Mouse (Mus musculus) CH12.LX (cell line): ENCODE data around the gene Ncaph2. TPM values are rescaled to one million over a fixed set of nuclear protein-coding genes. Genes with fewer than 3 reads are reported as not detected.

ENCODE experiments used
- DNase-seq: peaks from one replicate; pipeline ENCODE4 v3.0.0-alpha.2; 2013; ENCODE audit errors: extremely low read depth
- H3K27ac ChIP-seq: 2 replicates; pipeline ENCODE4 v1.5.1; 2012; ENCODE audit warnings: low read depth, mild to moderate bottlenecking, control low read depth, moderate library complexity; ENCODE audit not compliant: insufficient read depth
- H3K27me3 ChIP-seq: replicated peaks from 2 replicates; pipeline ENCODE3; 2012; ENCODE audit warnings: inconsistent platforms
- H3K36me3 ChIP-seq, 2 experiments: replicated peaks in 1 of 2; 2 replicates each; pipeline versions ENCODE3 to v1.6.1; 2012; ENCODE audit warnings: inconsistent platforms in 1 of 2, low read length in 1 of 2, mild to moderate bottlenecking in 1 of 2, mixed read lengths in 1 of 2, moderate library complexity in 1 of 2; ENCODE audit not compliant: control insufficient read depth in 1 of 2, insufficient read depth in 1 of 2
- H3K4me1 ChIP-seq, 2 experiments: 2 replicates each; pipeline ENCODE4 v1.6.1; 2012; ENCODE audit warnings: inconsistent platforms in 1 of 2, moderate library complexity in 1 of 2; ENCODE audit not compliant: insufficient read depth in 2 of 2, control insufficient read depth in 1 of 2
- H3K4me2 ChIP-seq: 2 replicates; pipeline ENCODE4 v1.6.1; 2012; ENCODE audit warnings: low read depth, mild to moderate bottlenecking, control low read depth; ENCODE audit not compliant: poor library complexity, insufficient read depth, severe bottlenecking
- H3K4me3 ChIP-seq, 3 experiments: fragments of 150-350 bp in 1 of 3; sonication (generic) in 1 of 3; replicated peaks in 1 of 3; 2 replicates each; pipeline versions ENCODE3 to v1.5.1; 2011 to 2012; ENCODE audit warnings: low read depth in 2 of 3, low read length in 2 of 3, mild to moderate bottlenecking in 2 of 3, moderate library complexity in 2 of 3, control low read depth in 1 of 3, improper control_type of control experiment in 1 of 3, inconsistent platforms in 1 of 3, mixed read lengths in 1 of 3; ENCODE audit not compliant: poor library complexity in 1 of 3
- H3K79me2 ChIP-seq: replicated peaks from 2 replicates; pipeline ENCODE4 v1.6.1; 2012; ENCODE audit warnings: mild to moderate bottlenecking, moderate library complexity; ENCODE audit not compliant: control insufficient read depth, poor library complexity, insufficient read depth, severe bottlenecking; ENCODE audit errors: extremely low read depth
- H3K9ac ChIP-seq: 2 replicates; pipeline ENCODE4 v1.6.1; 2012; ENCODE audit warnings: low read depth, mild to moderate bottlenecking, control low read depth, moderate library complexity; ENCODE audit not compliant: insufficient read depth
- H3K9me3 ChIP-seq: replicated peaks from 2 replicates; pipeline ENCODE3; 2012; ENCODE audit warnings: low read length, inconsistent platforms, mixed read lengths
- CHD2 ChIP-seq: IDR thresholded peaks from 2 replicates; pipeline ENCODE4 v1.6.1; 2011; ENCODE audit warnings: low read length, improper control_type of control experiment
- CTCF ChIP-seq, 2 experiments: IDR thresholded peaks in 1 of 2; conservative IDR thresholded peaks in 1 of 2; 2 replicates each; pipeline ENCODE4 v1.5.1; 2011 to 2012; ENCODE audit warnings: low read depth in 2 of 2, low read length in 2 of 2, improper control_type of control experiment in 1 of 2, inconsistent platforms in 1 of 2, mild to moderate bottlenecking in 1 of 2, moderate library complexity in 1 of 2
- E2F4 ChIP-seq: IDR thresholded peaks from 2 replicates; pipeline ENCODE4 v1.6.1; 2011; ENCODE audit warnings: low read depth, low read length, improper control_type of control experiment; ENCODE audit not compliant: insufficient replicate concordance
- ETS1 ChIP-seq: conservative IDR thresholded peaks from 2 replicates; pipeline ENCODE4 v1.6.1; 2012; ENCODE audit warnings: low read depth, mild to moderate bottlenecking, inconsistent platforms, low read length, improper control_type of control experiment, moderate library complexity
- GABPA ChIP-seq: IDR thresholded peaks from 2 replicates; pipeline ENCODE4 v1.6.1; 2012; ENCODE audit warnings: low read depth, low read length, improper control_type of control experiment, inconsistent platforms; ENCODE audit not compliant: insufficient replicate concordance
- HCFC1 ChIP-seq: IDR thresholded peaks from 2 replicates; pipeline ENCODE4 v1.6.1; 2012; ENCODE audit warnings: low read depth, mild to moderate bottlenecking, inconsistent platforms, low read length, improper control_type of control experiment
- IRF4 ChIP-seq: IDR thresholded peaks from 2 replicates; pipeline ENCODE4 v1.6.1; 2014; ENCODE audit warnings: low read depth, mild to moderate bottlenecking, inconsistent platforms, low read length, improper control_type of control experiment
- JUN ChIP-seq: IDR thresholded peaks from 2 replicates; pipeline ENCODE4 v1.6.1; 2011; ENCODE audit warnings: low read depth, mild to moderate bottlenecking, low read length, improper control_type of control experiment, moderate library complexity; ENCODE audit not compliant: insufficient read depth
- KAT2A ChIP-seq: IDR thresholded peaks from 2 replicates; pipeline ENCODE4 v1.6.1; 2012; ENCODE audit warnings: low read length, improper control_type of control experiment, inconsistent platforms; ENCODE audit not compliant: insufficient replicate concordance
- MAFK ChIP-seq: IDR thresholded peaks from 2 replicates; pipeline ENCODE4 v1.6.1; 2011; ENCODE audit warnings: low read length, improper control_type of control experiment; ENCODE audit not compliant: insufficient replicate concordance
- MAZ ChIP-seq: IDR thresholded peaks from 2 replicates; pipeline ENCODE4 v1.6.1; 2012; ENCODE audit warnings: low read depth, mild to moderate bottlenecking, inconsistent platforms, low read length, improper control_type of control experiment, moderate library complexity
- MEF2A ChIP-seq: IDR thresholded peaks from 2 replicates; pipeline ENCODE4 v1.6.1; 2014; ENCODE audit warnings: low read depth, mild to moderate bottlenecking, inconsistent platforms, low read length, improper control_type of control experiment, borderline replicate concordance
- NELFE ChIP-seq: IDR thresholded peaks from 2 replicates; pipeline ENCODE4 v1.6.1; 2011; ENCODE audit warnings: low read depth, low read length, improper control_type of control experiment
- NRF1 ChIP-seq: IDR thresholded peaks from 2 replicates; pipeline ENCODE4 v1.6.1; 2014; ENCODE audit warnings: low read depth, mild to moderate bottlenecking, inconsistent platforms, low read length, improper control_type of control experiment, moderate library complexity
- PAX5 ChIP-seq: IDR thresholded peaks from 2 replicates; pipeline ENCODE4 v1.6.1; 2012; ENCODE audit warnings: low read length, inconsistent platforms, mixed read lengths
- POLR2AphosphoS2 ChIP-seq: IDR thresholded peaks from 2 replicates; pipeline ENCODE4 v1.6.1; 2011; ENCODE audit warnings: low read depth, low read length, improper control_type of control experiment
- RAD21 ChIP-seq: IDR thresholded peaks from 2 replicates; pipeline ENCODE4 v1.6.1; 2011; ENCODE audit warnings: low read depth, mild to moderate bottlenecking, low read length, improper control_type of control experiment, moderate library complexity
- SMC3 ChIP-seq: IDR thresholded peaks from 2 replicates; pipeline ENCODE4 v1.6.1; 2011; ENCODE audit warnings: low read depth, low read length, improper control_type of control experiment
- USF2 ChIP-seq: conservative IDR thresholded peaks from 2 replicates; pipeline ENCODE4 v1.6.1; 2011; ENCODE audit warnings: low read depth, low read length, improper control_type of control experiment
- dilution Hi-C: fragments of 300-500 bp; cut with MboI; formaldehyde crosslinking; loops from 2 replicates; pipeline ENCODE4 v1.14.3; 2020; ENCODE audit warnings: low sequenced_read_pairs; ENCODE audit not compliant: extremely low pct_unique_long_range_greater_than_20kb, extremely low pct_ligation_motif_present
- in situ Hi-C: fragments of 300-500 bp; cut with MboI; formaldehyde crosslinking; loops from 3 replicates; pipeline ENCODE4 v1.14.3; 2019; ENCODE audit warnings: low sequenced_read_pairs, low pct_ligation_motif_present, low pct_unique_long_range_greater_than_20kb, mixed read lengths
- polyA plus RNA-seq: library from polyadenylated mRNA; unstranded; fragments of >175 nt; gene quantifications from 2 replicates; pipeline ENCODE4 v1.2.1, GENCODE M21; 2012; ENCODE audit warnings: low read depth; ENCODE audit not compliant: insufficient read length
- total RNA-seq, 2 experiments: library from RNA; depleted of rRNA; stranded (reverse); fragments of 300-350 nt in 1 of 2; fragments of >200 nt in 1 of 2; gene quantifications; 2 replicates each; pipeline ENCODE4 v1.2.3; 2012 to 2014

The Ncaph2 gene
- total and polyA plus RNA-seq, 3 experiments = 95.4 to 151 (median 106) TPM

DNA sequence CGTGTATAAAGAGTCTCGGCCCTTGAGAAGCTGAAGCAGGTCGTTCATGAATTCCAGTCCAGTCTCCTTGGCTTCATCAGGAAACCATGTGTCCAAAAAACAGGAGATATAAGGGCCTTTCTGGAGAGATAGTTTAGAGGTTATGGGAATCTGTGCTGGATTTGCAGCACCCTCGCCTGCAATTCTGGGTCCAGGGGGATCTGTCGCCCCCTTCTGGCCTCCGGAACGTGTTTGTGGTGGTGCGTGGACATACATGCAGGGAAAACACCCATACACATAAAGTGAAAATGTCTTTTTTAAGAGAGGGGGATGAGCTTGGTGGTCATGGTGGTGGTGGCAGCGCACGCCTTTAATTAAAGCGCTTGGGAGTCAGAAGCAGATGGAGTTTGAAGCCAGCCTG lies 39.4 kb upstream of the Ncaph2 start:
- no peak overlapping the region for H3K9ac ChIP-seq
- H3K36me3 ChIP-seq = peaks cover 0 to 13% of the 10 kb centered on the region in 2 experiments
- peaks cover 8% of the 10 kb centered on the region for H3K79me2 ChIP-seq
- no peaks in the 10 kb centered on the region for H3K9me3 ChIP-seq
- TF ChIP-seq MAFK (no peak), ETS1 (no peak), CTCF (conservative IDR thresholded peaks at IDR 0.05 in 1 of 2, IDR thresholded peaks at IDR 0.05 in 1 of 2; ENCODE audit: low read depth in 2 of 2, low read length in 2 of 2) (peak; percentile 12 to 59; a peak in 2 of 4 replicates), SMC3 (peak; percentile 32), GABPA (no peak), USF2 (no peak), IRF4 (no peak), MAZ (no peak), MEF2A (no peak), POLR2AphosphoS2 (no peak), RAD21 (peak; percentile 29), NELFE (no peak), NRF1 (no peak), HCFC1 (no peak)
- H3K4me3 ChIP-seq = no peak overlapping the region
- no peaks in the 10 kb centered on the region for H3K27me3 ChIP-seq
- in situ Hi-C loops (no loop called here), dilution Hi-C loops (no loop called here)
- peak; percentile 31 for DNase-seq
- H3K4me2 ChIP-seq = peak overlapping the region; percentile 66; the same call in 1 of the 2 replicates
- no peak overlapping the region for H3K27ac ChIP-seq
- H3K4me1 ChIP-seq = peaks cover 15 to 41% of the 10 kb centered on the region in 2 experiments

DNA sequence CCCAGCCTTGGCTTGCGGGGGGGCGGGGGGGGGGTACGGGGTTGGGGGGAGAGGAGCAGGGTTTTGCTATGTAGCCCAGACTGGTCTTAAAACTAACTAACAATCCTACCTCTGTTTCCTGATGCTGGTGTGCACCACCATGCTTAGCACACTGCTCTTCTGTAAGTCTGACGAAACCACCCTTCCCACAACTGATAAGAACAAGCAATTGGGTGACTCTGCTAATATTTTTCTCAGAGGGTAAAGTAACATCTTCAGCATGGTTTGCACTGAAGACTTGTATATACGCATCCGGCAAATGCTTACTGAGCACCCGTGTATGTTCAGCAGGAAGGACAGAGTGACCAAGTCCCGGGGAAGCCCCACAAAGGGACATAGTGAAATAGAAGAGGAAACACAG lies 34.3 kb upstream of the Ncaph2 start:
- H3K4me2 ChIP-seq = no peak overlapping the region
- in situ Hi-C loops = no loop called here
- TF ChIP-seq E2F4 = no peak
- TF ChIP-seq JUN = no peak
- TF ChIP-seq RAD21 = no peak
- no peak for TF ChIP-seq PAX5
- no peak for TF ChIP-seq POLR2AphosphoS2
- TF ChIP-seq KAT2A = no peak
- TF ChIP-seq MAFK = no peak
- TF ChIP-seq CHD2 = no peak

More for the DNA sequence above, 34.3 kb upstream of the Ncaph2 start:
- H3K9me3 ChIP-seq = no peaks in the 10 kb centered on the region
- H3K27ac ChIP-seq = no peak overlapping the region
- peaks cover 16 to 32% of the 10 kb centered on the region in 2 experiments for H3K4me1 ChIP-seq
- no peak for DNase-seq
- no peaks in the 10 kb centered on the region for H3K79me2 ChIP-seq
- no peak overlapping the region for H3K9ac ChIP-seq
- dilution Hi-C loops = no loop called here
- H3K4me3 ChIP-seq = no peak overlapping the region
- H3K27me3 ChIP-seq = no peaks in the 10 kb centered on the region
- H3K36me3 ChIP-seq = no peaks in the 10 kb centered on the region
